14 mouse cellular contexts compared by ENCODE assay signal in the genomic region with DNA sequence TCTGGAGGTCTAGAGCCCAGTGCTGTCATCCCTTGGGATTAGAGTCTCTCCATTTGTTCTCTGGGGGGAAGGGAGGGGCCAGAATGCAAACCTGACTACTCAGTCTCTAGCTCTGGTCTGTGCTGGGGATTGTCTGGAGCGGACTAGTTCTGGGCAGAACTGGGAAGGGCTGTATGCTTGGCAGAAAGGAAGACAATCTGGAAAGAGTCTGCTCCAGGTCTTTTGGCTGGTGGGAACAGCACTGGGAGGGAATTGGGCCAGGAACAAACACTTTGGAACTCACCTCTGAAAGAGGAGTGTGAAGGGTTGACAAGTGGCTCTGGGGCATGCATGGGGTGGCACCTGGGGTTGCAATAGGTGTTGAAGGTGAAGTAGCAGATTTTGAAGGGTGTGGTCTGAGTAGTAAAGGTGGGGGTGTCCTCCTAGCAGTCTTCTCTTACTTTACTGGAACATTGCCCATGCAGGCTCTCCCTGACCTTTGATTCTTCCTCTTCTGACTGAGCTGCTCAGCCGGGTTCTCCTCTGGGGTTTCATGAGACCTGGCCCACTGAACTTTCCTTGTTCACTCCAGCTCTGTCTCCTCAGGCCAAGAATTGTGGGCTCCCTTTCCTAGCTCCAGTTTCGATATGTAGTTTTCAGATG. TPM values are rescaled to one million over a fixed set of nuclear protein-coding genes. Genes with fewer than 3 reads are reported as not detected.
DNase-seq lines count a peak whose midpoint lies in the region; ATAC-seq and TF ChIP-seq lines count a peak whose summit lies in the region.
"Had no signal": no experiment of that assay in that cellular context is flagged by ENCODE, and none has a peak within 500 bp of the region (broad histone marks: within the 10 kb centered on the region; RNA-seq: fewer than 3 reads in every experiment).

No protein-coding gene starts in this region.

- H3K4me2 ChIP-seq in forebrain, embryonic 16.5 days (ENCODE audit: low read length), result no peak overlapping the region
- H3K4me2 ChIP-seq in midbrain, embryonic 12.5 days (replicated peaks), result peak overlapping the region; percentile 2; the same call in 1 of the 2 replicates

- no peaks in the 10 kb centered on the region for H3K9me3 ChIP-seq in ES-E14 (ENCODE audit: control insufficient read depth, insufficient read depth, low read depth, low read length)
- no peaks in the 10 kb centered on the region for H3K9me3 ChIP-seq in forebrain, embryonic 16.5 days (ENCODE audit: control insufficient read depth, low read length)
- H3K9me3 ChIP-seq in midbrain, embryonic 12.5 days, result no peaks in the 10 kb centered on the region

- H3K36me3 ChIP-seq in ES-E14 (ENCODE audit: control insufficient read depth, insufficient read depth, low read length, poor library complexity, severe bottlenecking), result peaks cover 18% of the 10 kb centered on the region; the same call in 1 of the 2 replicates
- peaks cover 23% of the 10 kb centered on the region for H3K36me3 ChIP-seq in forebrain, embryonic 16.5 days (ENCODE audit: control insufficient read depth, insufficient read depth)
- H3K36me3 ChIP-seq in midbrain, embryonic 12.5 days, result peaks cover 51% of the 10 kb centered on the region

- H3K4me3 ChIP-seq in ES-E14 (ENCODE audit: insufficient read depth in 1 of 2, low read depth in 1 of 2, low read length in 2 of 2, poor library complexity in 1 of 2, severe bottlenecking in 1 of 2), result peak overlapping the region in 1 of 2 experiments; percentile 5; a peak in 1 of 4 replicates
- no peak overlapping the region for H3K4me3 ChIP-seq in forebrain, embryonic 16.5 days (replicated peaks; ENCODE audit: low read length)
- no peak overlapping the region for H3K4me3 ChIP-seq in midbrain, embryonic 12.5 days

- in situ Hi-C loops in ES-E14 (cut with MboI; ENCODE audit: low sequenced_read_pairs in 2 of 2, unreplicated experiment in 2 of 2), result no loop called here

- H3K27me3 ChIP-seq in forebrain, embryonic 16.5 days (replicated peaks; ENCODE audit: control insufficient read depth, insufficient read depth, low read length), result no peaks in the 10 kb centered on the region
- H3K27me3 ChIP-seq in midbrain, embryonic 12.5 days, result no peaks in the 10 kb centered on the region

- peaks cover 17 to 38% of the 10 kb centered on the region in 2 experiments; a peak in 3 of 4 replicates for H3K4me1 ChIP-seq in ES-E14 (ENCODE audit: control insufficient read depth in 2 of 2, insufficient read depth in 2 of 2, low read length in 2 of 2, poor library complexity in 1 of 2)
- peaks cover 41% of the 10 kb centered on the region for H3K4me1 ChIP-seq in forebrain, embryonic 16.5 days (replicated peaks; ENCODE audit: control insufficient read depth, insufficient read depth, low read length)
- peaks cover 45% of the 10 kb centered on the region for H3K4me1 ChIP-seq in midbrain, embryonic 12.5 days

- no peak overlapping the region; the same call in 1 of the 2 replicates for H3K9ac ChIP-seq in ES-E14 (ENCODE audit: insufficient read depth, low read depth, low read length, poor library complexity, severe bottlenecking)
- no peak overlapping the region for H3K9ac ChIP-seq in forebrain, embryonic 16.5 days (replicated peaks; ENCODE audit: low read depth, low read length)
- no peak overlapping the region for H3K9ac ChIP-seq in midbrain, embryonic 12.5 days (replicated peaks)

- H3K27ac ChIP-seq in ES-E14 (ENCODE audit: insufficient read depth, low read depth, low read length, poor library complexity, severe bottlenecking), result peak overlapping the region; percentile 65; the same call in 1 of the 2 replicates
- H3K27ac ChIP-seq in forebrain, embryonic 16.5 days (ENCODE audit: low read length), result peak overlapping the region; percentile 50
- peak overlapping the region; percentile 52; the same call in 1 of the 2 replicates for H3K27ac ChIP-seq in midbrain, embryonic 12.5 days (replicated peaks)

- DNase-seq in gastrocnemius, postnatal 25 days, result peak; percentile 6
- DNase-seq in gastrocnemius, postnatal 10 days, result no peak
- peak; percentile 78 for DNase-seq in ES-E14 (ENCODE audit: low read depth, low spot score)
- DNase-seq in thymus, postnatal 10 days (ENCODE audit: low spot score in 2 of 2), result no peak
- DNase-seq in left cerebral cortex, postnatal 36 days (ENCODE audit: low spot score in 2 of 2), result no peak
- DNase-seq: gastrocnemius, postnatal 36 days; left cerebral cortex, postnatal 4 days; thymus, adult 18-20 months had no signal

- 64% methylated on average over 3 of the region's 3 CpGs for WGBS in forebrain, embryonic 16.5 days
- 67% methylated on average over 3 of the region's 3 CpGs for WGBS in midbrain, embryonic 12.5 days

- intact Hi-C loops in left cerebral cortex, postnatal 36 days (cut with DNase I), result no loop called here

- no peak for ATAC-seq in forebrain, embryonic 16.5 days
- no peak for ATAC-seq in midbrain, embryonic 12.5 days (ENCODE audit: low FRiP score, low read depth)
- ATAC-seq in activated CD4-positive, CD25-positive, alpha-beta regulatory T cell, adult 4 months, result no peak

TF ChIP-seq in ES-E14, 5 proteins besides CTCF, POLR2A, EP300 and RAD21:
- TF ChIP-seq MAFK (IDR thresholded peaks at IDR 0.05; ENCODE audit: insufficient read depth, low read depth, low read length), result no peak
- TF ChIP-seq ZC3H11A (IDR thresholded peaks at IDR 0.05; ENCODE audit: borderline replicate concordance, low read depth, low read length), result no peak
- TF ChIP-seq HCFC1 (IDR thresholded peaks at IDR 0.05; ENCODE audit: borderline replicate concordance, insufficient read depth, low read length), result no peak
- no peak for TF ChIP-seq ZNF384 (IDR thresholded peaks at IDR 0.05; ENCODE audit: low read depth, low read length)
- no peak for TF ChIP-seq CHD2 (IDR thresholded peaks at IDR 0.05; ENCODE audit: low read depth, low read length)

RNA-seq across cellular contexts. Expression of a gene that starts 15.2 kb away (rescaled TPM):
- 10 to 100 TPM; 85.7 to 90.4 TPM for total RNA-seq in gastrocnemius, postnatal 25 days (2021)
- 10 to 100 TPM; 50.9 to 64.0 TPM for total RNA-seq in gastrocnemius, postnatal 10 days (2021)
- 11.2 and 14.1 TPM in 2 replicates for total RNA-seq in ES-E14 (2012; rRNA removed)
- polyA plus RNA-seq in forebrain, embryonic 16.5 days (2015; fragmentation: Nextera tagmentation; extraction: Ambion mirVana), result 89.0 and 108 TPM in 2 replicates
- polyA plus RNA-seq in midbrain, embryonic 12.5 days (2016; fragmentation: Nextera tagmentation; extraction: Ambion mirVana), result 66.3 and 66.7 TPM in 2 replicates
- polyA plus RNA-seq in activated CD4-positive, CD25-positive, alpha-beta regulatory T cell, adult 4 months (2017; shearing (Covaris generic)), result under 1 TPM in 1 of 2 experiments, not detected in 1; 0.74 TPM
- 100 to 1,000 TPM; 148 to 164 TPM for total RNA-seq in left cerebral cortex, postnatal 36 days (2021)
- total RNA-seq: megakaryocyte, adult 5-6 weeks had no signal

RNA-seq across cellular contexts. Expression of a gene that starts 19.7 kb away (rescaled TPM):
- under 1 TPM; 0.54 to 0.64 TPM for total RNA-seq in gastrocnemius, postnatal 25 days (2021)
- 1 to 10 TPM; 1.2 to 2.2 TPM for total RNA-seq in gastrocnemius, postnatal 10 days (2021)
- 12.0 and 19.7 TPM in 2 replicates for total RNA-seq in ES-E14 (2012; rRNA removed)
- 71.0 and 77.1 TPM in 2 replicates for polyA plus RNA-seq in forebrain, embryonic 16.5 days (2015; fragmentation: Nextera tagmentation; extraction: Ambion mirVana)
- 47.8 and 48.7 TPM in 2 replicates for polyA plus RNA-seq in midbrain, embryonic 12.5 days (2016; fragmentation: Nextera tagmentation; extraction: Ambion mirVana)
- polyA plus RNA-seq in activated CD4-positive, CD25-positive, alpha-beta regulatory T cell, adult 4 months (2017; shearing (Covaris generic)), result 1 to 10 TPM; 2.5 to 4.2 TPM
- 100 to 1,000 TPM; 160 to 189 TPM for total RNA-seq in left cerebral cortex, postnatal 36 days (2021)

RNA-seq across cellular contexts. Expression of a gene that starts 42.3 kb away (rescaled TPM):
- not detected for total RNA-seq in gastrocnemius, postnatal 25 days (2021)
- not detected for total RNA-seq in gastrocnemius, postnatal 10 days (2021)
- not detected in 2 replicates for total RNA-seq in ES-E14 (2012; rRNA removed)
- not detected in 2 replicates for polyA plus RNA-seq in forebrain, embryonic 16.5 days (2015; fragmentation: Nextera tagmentation; extraction: Ambion mirVana)
- polyA plus RNA-seq in midbrain, embryonic 12.5 days (2016; fragmentation: Nextera tagmentation; extraction: Ambion mirVana), result not detected in 2 replicates
- polyA plus RNA-seq in activated CD4-positive, CD25-positive, alpha-beta regulatory T cell, adult 4 months (2017; shearing (Covaris generic)), result not detected
- total RNA-seq in left cerebral cortex, postnatal 36 days (2021), result not detected
- total RNA-seq: gastrocnemius, postnatal 36 days; left cerebral cortex, postnatal 4 days; megakaryocyte, adult 5-6 weeks had no signal
- polyA plus RNA-seq: embryonic facial prominence, embryonic 11.5 days; intestine, embryonic 14.5 days had no signal

Comparison
In these comparisons a context has a peak if more than half of its experiments do, and no peak if none do; other contexts are left out.
1. DNase-seq: peak in gastrocnemius, postnatal 25 days (single experiment) and ES-E14 (single experiment); none in gastrocnemius, postnatal 10 days (single experiment), thymus, postnatal 10 days (0 of 2) and left cerebral cortex, postnatal 36 days (0 of 2).
2. Peak in every context shown above with its lines, with median percentiles within 50 percentile points of each other: H3K27ac ChIP-seq.